Mouse (Mus musculus): ENCODE measurements around the gene Tex30. TPM values are rescaled to one million over a fixed set of nuclear protein-coding genes. Genes with fewer than 3 reads are reported as not detected.

Tex30 gene
- polyA plus RNA-seq, 1 experiment from 2014 or later: 88.1 TPM

DNA sequence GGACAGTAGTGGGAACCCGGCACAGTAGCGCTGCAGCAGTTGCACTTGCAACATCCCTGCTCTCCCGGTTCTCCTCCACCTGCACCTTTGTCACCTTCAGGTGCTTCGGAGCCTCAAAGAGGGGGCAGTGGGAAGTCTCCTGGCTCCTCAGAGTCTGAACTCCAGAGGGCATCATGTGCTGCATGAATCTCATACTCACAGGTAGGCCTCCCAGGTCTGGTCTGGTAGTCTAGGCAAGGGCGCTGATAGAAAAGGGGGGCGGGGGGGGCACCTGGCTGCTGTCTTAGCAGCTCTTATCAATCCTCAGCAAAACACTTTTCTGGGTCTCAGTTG is 17.8 kb upstream of the Tex30 start:
- DNase-seq (ENCODE audit: low spot score) (no peak), ATAC-seq (replicated peaks; ENCODE audit: low FRiP score, low TSS enrichment, low read depth) (peak; percentile 37)
- Histone ChIP-seq H3K4me3 (ENCODE audit: low read depth, low read length) (peak overlapping the region; percentile 82), H3K9me3 (ENCODE audit: control insufficient read depth, low read length) (no peaks in the 10 kb centered on the region), H3K4me1 (replicated peaks; ENCODE audit: control insufficient read depth, insufficient read depth, low read length) (peaks cover 4% of the 10 kb centered on the region; the same call in 1 of the 2 replicates), H3K27me3 (replicated peaks; ENCODE audit: control insufficient read depth, insufficient read depth, low read length) (no peaks in the 10 kb centered on the region), H3K9ac (ENCODE audit: low read length) (peak overlapping the region; percentile 65), H3K4me2 (ENCODE audit: low read length) (peak overlapping the region; percentile 56), H3K36me3 (ENCODE audit: control insufficient read depth, insufficient read depth, low read length) (peaks cover 19% of the 10 kb centered on the region), H3K27ac (ENCODE audit: low read depth) (peak overlapping the region; percentile 95)
- WGBS: 4% methylated on average over 6 of the region's 6 CpGs

- under 1% methylated on average over 41 of the region's 43 CpGs for WGBS
- Histone ChIP-seq H3K4me1 (replicated peaks; ENCODE audit: control insufficient read depth, insufficient read depth, low read length) (peaks cover 4% of the 10 kb centered on the region; the same call in 1 of the 2 replicates), H3K4me2 (ENCODE audit: low read length) (peak overlapping the region; percentile 56), H3K9me3 (ENCODE audit: control insufficient read depth, low read length) (no peaks in the 10 kb centered on the region), H3K36me3 (ENCODE audit: control insufficient read depth, insufficient read depth, low read length) (peaks cover 25% of the 10 kb centered on the region), H3K4me3 (ENCODE audit: low read depth, low read length) (peak overlapping the region; percentile 82), H3K9ac (ENCODE audit: low read length) (peak overlapping the region; percentile 65), H3K27me3 (replicated peaks; ENCODE audit: control insufficient read depth, insufficient read depth, low read length) (no peaks in the 10 kb centered on the region), H3K27ac (ENCODE audit: low read depth) (peak overlapping the region; percentile 95)
- ATAC-seq (replicated peaks; ENCODE audit: low FRiP score, low TSS enrichment, low read depth) (peak; percentile 89), DNase-seq (ENCODE audit: low spot score) (peak; percentile 87)
Observed at GRCm38 (mm10) chr1:44119201-44120073, 17.2 kb upstream of the Tex30 start.

GRCm38 (mm10) chr1:44118239-44119054 is 16.2 kb upstream of the Tex30 start, which contains the start of the genes Kdelc1 and Bivm:
Gene Kdelc1 (minus strand): TSS chr1:44118808.
Gene Bivm (plus strand): TSS chr1:44118957.
- H3K27me3 ChIP-seq (replicated peaks; ENCODE audit: control insufficient read depth, insufficient read depth, low read length): no peaks in the 10 kb centered on the region
- peak within 1 kb of the TSS; percentile 65 for H3K9ac ChIP-seq (ENCODE audit: low read length)
- peak within 1 kb of the TSS; percentile 95 for H3K27ac ChIP-seq (ENCODE audit: low read depth)
- DNase-seq (ENCODE audit: low spot score) (peak; percentile 85), ATAC-seq (replicated peaks; ENCODE audit: low FRiP score, low TSS enrichment, low read depth) (peak; percentile 95)
- H3K4me2 ChIP-seq (ENCODE audit: low read length): peak within 1 kb of the TSS; percentile 56
- H3K4me1 ChIP-seq (replicated peaks; ENCODE audit: control insufficient read depth, insufficient read depth, low read length): peaks cover 4% of the 10 kb centered on the region; the same call in 1 of the 2 replicates
- H3K36me3 ChIP-seq (ENCODE audit: control insufficient read depth, insufficient read depth, low read length): peaks cover 35% of the 10 kb centered on the region
- H3K4me3 ChIP-seq (ENCODE audit: low read depth, low read length): peak within 1 kb of the TSS; percentile 82
- under 1% methylated on average over 39 of the region's 39 CpGs for WGBS
- no peaks in the 10 kb centered on the region for H3K9me3 ChIP-seq (ENCODE audit: control insufficient read depth, low read length)

GRCm38 (mm10) chr1:44117571-44117970 is 15.3 kb upstream of the Tex30 start:
- peak overlapping the region; percentile 82 for H3K4me3 ChIP-seq (ENCODE audit: low read depth, low read length)
- peak overlapping the region; percentile 65 for H3K9ac ChIP-seq (ENCODE audit: low read length)
- H3K4me2 ChIP-seq (ENCODE audit: low read length): peak overlapping the region; percentile 56
- no peaks in the 10 kb centered on the region for H3K9me3 ChIP-seq (ENCODE audit: control insufficient read depth, low read length)
- H3K36me3 ChIP-seq (ENCODE audit: control insufficient read depth, insufficient read depth, low read length): peaks cover 42% of the 10 kb centered on the region
- no peak overlapping the region for H3K27ac ChIP-seq (ENCODE audit: low read depth)
- no peaks in the 10 kb centered on the region for H3K27me3 ChIP-seq (replicated peaks; ENCODE audit: control insufficient read depth, insufficient read depth, low read length)
- ATAC-seq (replicated peaks; ENCODE audit: low FRiP score, low TSS enrichment, low read depth): no peak
- H3K4me1 ChIP-seq (replicated peaks; ENCODE audit: control insufficient read depth, insufficient read depth, low read length): peaks cover 4% of the 10 kb centered on the region; the same call in 1 of the 2 replicates
- DNase-seq (ENCODE audit: low spot score): no peak

DNA sequence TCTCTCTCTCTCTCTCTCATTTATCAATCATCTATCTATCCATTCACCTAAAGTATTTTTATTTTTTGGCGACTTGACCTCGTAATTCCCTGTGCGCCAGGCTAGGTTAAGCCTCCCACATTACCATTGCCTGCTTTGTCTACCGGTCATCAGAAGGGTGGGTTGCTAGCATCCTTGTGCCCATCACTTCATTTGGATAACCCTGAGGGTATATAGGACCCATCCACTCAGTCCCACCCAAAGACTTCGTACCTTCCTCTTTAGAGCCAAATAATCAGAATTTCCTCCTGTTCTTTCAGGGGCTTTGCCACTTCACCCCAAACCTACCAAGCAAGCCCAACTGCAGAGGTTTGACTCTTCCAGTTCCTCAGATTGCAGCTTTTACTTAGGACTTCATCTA is 698 bp upstream of the Tex30 start:
- no peaks in the 10 kb centered on the region for H3K27me3 ChIP-seq (replicated peaks; ENCODE audit: control insufficient read depth, insufficient read depth, low read length)
- H3K9me3 ChIP-seq (ENCODE audit: control insufficient read depth, low read length): no peaks in the 10 kb centered on the region
- H3K27ac ChIP-seq (ENCODE audit: low read depth): no peak overlapping the region; the same call in 1 of the 2 replicates
- ATAC-seq (replicated peaks; ENCODE audit: low FRiP score, low TSS enrichment, low read depth) (peak; percentile 41; the same call in 1 of the 2 replicates), DNase-seq (ENCODE audit: low spot score) (no peak)
- H3K4me2 ChIP-seq (ENCODE audit: low read length): peak overlapping the region; percentile 53
- H3K9ac ChIP-seq (ENCODE audit: low read length): peak overlapping the region; percentile 32; the same call in 1 of the 2 replicates
- WGBS: 11% methylated on average over 5 of the region's 5 CpGs
- H3K4me1 ChIP-seq (replicated peaks; ENCODE audit: control insufficient read depth, insufficient read depth, low read length): peaks cover 3% of the 10 kb centered on the region
- peaks cover 35% of the 10 kb centered on the region for H3K36me3 ChIP-seq (ENCODE audit: control insufficient read depth, insufficient read depth, low read length)
- H3K4me3 ChIP-seq (ENCODE audit: low read depth, low read length): peak overlapping the region; percentile 71

GRCm38 (mm10) chr1:44101448-44102225 is 604 bp downstream of the Tex30 start:
- Histone ChIP-seq H3K27ac (ENCODE audit: low read depth) (peak overlapping the region; percentile 83; the same call in 1 of the 2 replicates), H3K4me3 (ENCODE audit: low read depth, low read length) (peak overlapping the region; percentile 71), H3K27me3 (replicated peaks; ENCODE audit: control insufficient read depth, insufficient read depth, low read length) (no peaks in the 10 kb centered on the region), H3K9me3 (ENCODE audit: control insufficient read depth, low read length) (no peaks in the 10 kb centered on the region), H3K4me1 (replicated peaks; ENCODE audit: control insufficient read depth, insufficient read depth, low read length) (peaks cover 3% of the 10 kb centered on the region), H3K9ac (ENCODE audit: low read length) (peak overlapping the region; percentile 73), H3K36me3 (ENCODE audit: control insufficient read depth, insufficient read depth, low read length) (peaks cover 30% of the 10 kb centered on the region), H3K4me2 (ENCODE audit: low read length) (peak overlapping the region; percentile 64)
- ATAC-seq (replicated peaks; ENCODE audit: low FRiP score, low TSS enrichment, low read depth) (peak; percentile 84), DNase-seq (ENCODE audit: low spot score) (peak; percentile 81)
- WGBS: under 1% methylated on average over 54 of the region's 55 CpGs

DNA sequence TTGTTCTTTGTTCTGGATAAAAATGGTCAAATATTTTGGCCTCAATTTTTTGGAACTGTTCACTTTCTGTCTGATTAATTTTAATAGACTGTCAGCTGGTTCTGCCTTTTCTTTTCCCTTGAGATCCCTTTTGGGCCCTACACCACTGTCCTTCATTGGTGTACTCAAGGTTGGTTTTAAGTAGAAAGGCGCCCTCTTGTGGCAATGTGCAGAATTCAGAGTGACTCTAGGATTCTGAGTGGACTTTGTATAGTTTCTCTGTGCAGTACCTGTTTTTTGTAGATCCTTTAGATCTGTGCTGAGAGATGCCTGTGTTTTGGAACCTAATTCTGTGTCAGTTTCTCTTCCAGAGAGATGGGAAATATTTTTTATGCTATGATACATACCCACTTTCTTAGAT is 37.6 kb downstream of the Tex30 start:
- Histone ChIP-seq H3K4me2 (ENCODE audit: low read length) (no peak overlapping the region), H3K36me3 (ENCODE audit: control insufficient read depth, insufficient read depth, low read length) (no peaks in the 10 kb centered on the region), H3K4me1 (replicated peaks; ENCODE audit: control insufficient read depth, insufficient read depth, low read length) (no peaks in the 10 kb centered on the region), H3K4me3 (ENCODE audit: low read depth, low read length) (no peak overlapping the region), H3K27me3 (replicated peaks; ENCODE audit: control insufficient read depth, insufficient read depth, low read length) (no peaks in the 10 kb centered on the region), H3K9ac (ENCODE audit: low read length) (no peak overlapping the region), H3K27ac (ENCODE audit: low read depth) (no peak overlapping the region), H3K9me3 (ENCODE audit: control insufficient read depth, low read length) (no peaks in the 10 kb centered on the region)
- peak; percentile 58 for DNase-seq (ENCODE audit: low spot score)
- WGBS: 0% methylated on average over 1 of the region's 1 CpGs
- no peak for ATAC-seq (replicated peaks; ENCODE audit: low FRiP score, low TSS enrichment, low read depth)

- Histone ChIP-seq H3K9me3 (ENCODE audit: control insufficient read depth, low read length) (no peaks in the 10 kb centered on the region), H3K9ac (ENCODE audit: low read length) (no peak overlapping the region), H3K27ac (ENCODE audit: low read depth) (no peak overlapping the region), H3K4me2 (ENCODE audit: low read length) (no peak overlapping the region), H3K4me3 (ENCODE audit: low read depth, low read length) (no peak overlapping the region), H3K27me3 (replicated peaks; ENCODE audit: control insufficient read depth, insufficient read depth, low read length) (no peaks in the 10 kb centered on the region), H3K4me1 (replicated peaks; ENCODE audit: control insufficient read depth, insufficient read depth, low read length) (no peaks in the 10 kb centered on the region), H3K36me3 (ENCODE audit: control insufficient read depth, insufficient read depth, low read length) (no peaks in the 10 kb centered on the region)
- no peak for ATAC-seq (replicated peaks; ENCODE audit: low FRiP score, low TSS enrichment, low read depth)
- DNase-seq (ENCODE audit: low spot score): no peak
- WGBS: 93% methylated on average over 6 of the region's 6 CpGs
Observed at GRCm38 (mm10) chr1:44063439-44063838, 38.8 kb downstream of the Tex30 start.

All from intestine, embryonic 14.5 days (tissue).